Mouse (Mus musculus) neural tube, embryonic 15.5 days (tissue): ENCODE measurements around the gene Rhod. TPM values are rescaled to one million over a fixed set of nuclear protein-coding genes. Genes with fewer than 3 reads are reported as not detected.
A peak's percentile ranks its signal among the peaks of the same experiment; 100 is the strongest.

ENCODE experiments used
- ATAC-seq: fragments of 200-750 bp; cut with Nextera tagmentation; 2 replicates; pipeline ENCODE4 v1.8.0; 2017; ENCODE audit warnings: mild to moderate bottlenecking, moderate TSS enrichment, moderate library complexity; ENCODE audit not compliant: low FRiP score
- H3K27ac ChIP-seq: fragments of 300-500 bp; sonication (generic); replicated peaks from 2 replicates; pipeline ENCODE4 v1.5.1; 2015; ENCODE audit warnings: mild to moderate bottlenecking, inconsistent platforms
- H3K27me3 ChIP-seq: fragments of 300-500 bp; sonication (generic); replicated peaks from 2 replicates; pipeline ENCODE4 v1.6.1; 2015; ENCODE audit warnings: inconsistent platforms
- H3K36me3 ChIP-seq: fragments of 300-500 bp; sonication (generic); 2 replicates; pipeline ENCODE4 v1.6.1; 2015; ENCODE audit warnings: inconsistent platforms
- H3K4me1 ChIP-seq: fragments of 300-500 bp; sonication (generic); 2 replicates; pipeline ENCODE4 v1.6.1; 2015; ENCODE audit warnings: inconsistent platforms
- H3K4me2 ChIP-seq: fragments of 300-500 bp; sonication (generic); 2 replicates; pipeline ENCODE4 v1.6.1; 2015; ENCODE audit warnings: inconsistent platforms, mild to moderate bottlenecking, moderate library complexity
- H3K4me3 ChIP-seq: fragments of 300-500 bp; sonication (generic); replicated peaks from 2 replicates; pipeline ENCODE4 v1.5.1; 2015; ENCODE audit warnings: mild to moderate bottlenecking, inconsistent platforms
- H3K9ac ChIP-seq: fragments of 300-500 bp; sonication (generic); replicated peaks from 2 replicates; pipeline ENCODE4 v1.6.1; 2015; ENCODE audit warnings: mild to moderate bottlenecking, inconsistent platforms
- H3K9me3 ChIP-seq: fragments of 300-500 bp; sonication (generic); replicated peaks from 2 replicates; pipeline ENCODE4 v1.6.1; 2016; ENCODE audit warnings: inconsistent platforms
- WGBS: fragments of 180-500 bp; shearing (Covaris S2); methylation state at CpG from one replicate; pipeline ENCODE4 v1.1.7; 2015; ENCODE audit warnings: mixed read lengths; 5-methylcytosine and 5-hydroxymethylcytosine counted together
- polyA plus RNA-seq: library from polyadenylated mRNA; unstranded; fragments of >200 nt; fragmentation: Nextera tagmentation; extraction: Ambion mirVana; gene quantifications from 2 replicates; pipeline ENCODE4 v1.2.1, GENCODE M21; 2015

Rhod gene
- polyA plus RNA-seq, result 4.5 and 8.7 TPM in 2 replicates

GRCm38 (mm10) chr19:4439161-4439801, at the start of gene Rhod:
Rhod (minus strand) TSS chr19:4439432.
- peak within 1 kb of the TSS; percentile 54 for H3K9ac ChIP-seq
- H3K27me3 ChIP-seq, result peaks cover 31% of the 10 kb centered on the region
- H3K27ac ChIP-seq, result no peak within 1 kb of the TSS
- WGBS, result under 1% methylated on average over 45 of the region's 51 CpGs
- peaks cover 30% of the 10 kb centered on the region for H3K4me1 ChIP-seq
- peak within 1 kb of the TSS; percentile 84 for H3K4me2 ChIP-seq
- ATAC-seq, result no peak; the same call in 1 of the 2 replicates
- no peaks in the 10 kb centered on the region for H3K9me3 ChIP-seq
- peak within 1 kb of the TSS; percentile 50 for H3K4me3 ChIP-seq
- no peaks in the 10 kb centered on the region for H3K36me3 ChIP-seq

- H3K9ac ChIP-seq, result no peak overlapping the region
- no peaks in the 10 kb centered on the region for H3K36me3 ChIP-seq
- H3K27me3 ChIP-seq, result no peaks in the 10 kb centered on the region
- H3K4me3 ChIP-seq, result no peak overlapping the region
- H3K9me3 ChIP-seq, result no peaks in the 10 kb centered on the region
- no peak overlapping the region for H3K27ac ChIP-seq
- no peak overlapping the region for H3K4me2 ChIP-seq
- no peak for ATAC-seq
- WGBS, result 89% methylated on average over 2 of the region's 2 CpGs
- H3K4me1 ChIP-seq, result no peaks in the 10 kb centered on the region
Measured at GRCm38 (mm10) chr19:4487877-4488276, 48.6 kb upstream of the Rhod start.

- H3K4me3 ChIP-seq, result no peak overlapping the region
- H3K4me1 ChIP-seq, result no peaks in the 10 kb centered on the region
- H3K36me3 ChIP-seq, result no peaks in the 10 kb centered on the region
- no peak overlapping the region for H3K27ac ChIP-seq
- H3K4me2 ChIP-seq, result no peak overlapping the region
- no peaks in the 10 kb centered on the region for H3K27me3 ChIP-seq
- WGBS, result 66% methylated on average over 5 of the region's 5 CpGs
- H3K9ac ChIP-seq, result no peak overlapping the region
- no peak for ATAC-seq
- no peaks in the 10 kb centered on the region for H3K9me3 ChIP-seq
Measured at GRCm38 (mm10) chr19:4485006-4485405, 45.8 kb upstream of the Rhod start.

- 94% methylated on average over 3 of the region's 3 CpGs for WGBS
- ATAC-seq, result no peak
- H3K36me3 ChIP-seq, result no peaks in the 10 kb centered on the region
- no peak overlapping the region for H3K27ac ChIP-seq
- H3K4me2 ChIP-seq, result no peak overlapping the region
- no peak overlapping the region for H3K4me3 ChIP-seq
- H3K4me1 ChIP-seq, result peaks cover 5% of the 10 kb centered on the region; the same call in 1 of the 2 replicates
- H3K27me3 ChIP-seq, result peaks cover 11% of the 10 kb centered on the region
- H3K9me3 ChIP-seq, result no peaks in the 10 kb centered on the region
- H3K9ac ChIP-seq, result no peak overlapping the region
Measured at GRCm38 (mm10) chr19:4482111-4482859, 43.1 kb upstream of the Rhod start.

GRCm38 (mm10) chr19:4481326-4481725, 42.1 kb upstream of the Rhod start:
- Histone ChIP-seq H3K27ac (no peak overlapping the region), H3K4me2 (no peak overlapping the region), H3K9ac (no peak overlapping the region), H3K9me3 (no peaks in the 10 kb centered on the region), H3K36me3 (no peaks in the 10 kb centered on the region), H3K4me3 (no peak overlapping the region), H3K4me1 (peaks cover 13% of the 10 kb centered on the region), H3K27me3 (peaks cover 13% of the 10 kb centered on the region)
- ATAC-seq, result no peak
- 60% methylated on average over 4 of the region's 4 CpGs for WGBS

GRCm38 (mm10) chr19:4480041-4480440, 40.8 kb upstream of the Rhod start:
- H3K4me3 ChIP-seq, result no peak overlapping the region

GRCm38 (mm10) chr19:4478190-4478516, 38.9 kb upstream of the Rhod start:
- no peak for ATAC-seq
- Histone ChIP-seq H3K9me3 (no peaks in the 10 kb centered on the region), H3K4me2 (peak overlapping the region; percentile 0; the same call in 1 of the 2 replicates), H3K27ac (no peak overlapping the region), H3K4me1 (peaks cover 15% of the 10 kb centered on the region), H3K36me3 (no peaks in the 10 kb centered on the region), H3K27me3 (peaks cover 33% of the 10 kb centered on the region), H3K4me3 (no peak overlapping the region), H3K9ac (no peak overlapping the region)
- 48% methylated on average over 1 of the region's 1 CpGs for WGBS

More at GRCm38 (mm10) chr19:4480041-4480440, 40.8 kb upstream of the Rhod start:
- no peak for ATAC-seq
- Histone ChIP-seq H3K4me2 (no peak overlapping the region), H3K36me3 (no peaks in the 10 kb centered on the region), H3K27ac (no peak overlapping the region), H3K4me1 (peaks cover 15% of the 10 kb centered on the region), H3K9ac (no peak overlapping the region), H3K9me3 (no peaks in the 10 kb centered on the region), H3K27me3 (peaks cover 26% of the 10 kb centered on the region)
- 92% methylated on average over 2 of the region's 2 CpGs for WGBS

GRCm38 (mm10) chr19:4477345-4478189, 38.3 kb upstream of the Rhod start, which contains the start of gene Syt12:
Syt12 (minus strand) TSS chr19:4477447.
- Histone ChIP-seq H3K4me2 (peak within 1 kb of the TSS; percentile 97), H3K4me3 (peak within 1 kb of the TSS; percentile 57), H3K9ac (peak within 1 kb of the TSS; percentile 51), H3K36me3 (no peaks in the 10 kb centered on the region), H3K9me3 (no peaks in the 10 kb centered on the region), H3K4me1 (peaks cover 15% of the 10 kb centered on the region), H3K27me3 (peaks cover 33% of the 10 kb centered on the region), H3K27ac (peak within 1 kb of the TSS; percentile 34)
- ATAC-seq, result 0 out of 2 replicates have a peak, but pooled peaks have one; percentile 19
- 36% methylated on average over 21 of the region's 21 CpGs for WGBS

GRCm38 (mm10) chr19:4476601-4477257, 37.5 kb upstream of the Rhod start:
- ATAC-seq, result peak; percentile 84
- Histone ChIP-seq H3K9ac (peak overlapping the region; percentile 51), H3K9me3 (no peaks in the 10 kb centered on the region), H3K4me2 (peak overlapping the region; percentile 97), H3K4me1 (peaks cover 15% of the 10 kb centered on the region), H3K4me3 (peak overlapping the region; percentile 57), H3K27me3 (peaks cover 33% of the 10 kb centered on the region), H3K27ac (peak overlapping the region; percentile 34), H3K36me3 (no peaks in the 10 kb centered on the region)
- 0% methylated on average over 65 of the region's 70 CpGs for WGBS

GRCm38 (mm10) chr19:4475224-4475925, 36.1 kb upstream of the Rhod start:
- ATAC-seq, result no peak
- Histone ChIP-seq H3K4me1 (peaks cover 15% of the 10 kb centered on the region), H3K4me2 (peak overlapping the region; percentile 97), H3K27me3 (peaks cover 33% of the 10 kb centered on the region), H3K9ac (no peak overlapping the region), H3K9me3 (no peaks in the 10 kb centered on the region), H3K4me3 (no peak overlapping the region), H3K27ac (no peak overlapping the region), H3K36me3 (no peaks in the 10 kb centered on the region)
- WGBS, result 77% methylated on average over 11 of the region's 11 CpGs
